In the genomic region with DNA sequence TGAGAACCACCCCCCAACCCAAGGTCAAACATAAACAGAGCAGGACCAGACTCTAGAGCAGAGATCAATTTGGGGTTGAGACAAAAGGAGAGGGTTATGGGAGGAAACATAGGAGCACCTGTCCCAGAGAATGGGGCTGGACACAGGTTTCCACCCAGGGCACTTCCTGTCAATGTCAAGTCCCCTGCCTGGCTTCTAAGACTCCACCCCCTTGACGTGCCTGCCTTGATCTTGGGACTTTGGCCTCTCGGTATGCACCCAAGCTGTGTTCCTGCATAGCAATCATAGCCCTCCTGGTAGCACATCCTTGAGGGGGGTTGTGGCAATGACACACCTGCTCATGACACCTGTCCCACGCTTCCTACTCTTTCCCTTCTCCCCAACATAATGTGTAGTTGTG, we compare ENCODE assay signal across 22 mouse cellular contexts. TPM values are rescaled to one million over a fixed set of nuclear protein-coding genes. Genes with fewer than 3 reads are reported as not detected.
DNase-seq lines count a peak whose midpoint lies in the region; ATAC-seq and TF ChIP-seq lines count a peak whose summit lies in the region.
"Had no signal": no experiment of that assay in that cellular context is flagged by ENCODE, and none has a peak within 500 bp of the region (broad histone marks: within the 10 kb centered on the region; RNA-seq: fewer than 3 reads in every experiment).

No protein-coding gene starts in this region.

- peaks cover 98% of the 10 kb centered on the region for H3K36me3 ChIP-seq in kidney, embryonic 15.5 days
- peaks cover 20% of the 10 kb centered on the region for H3K36me3 ChIP-seq in intestine, embryonic 16.5 days (ENCODE audit: control insufficient read depth, insufficient read depth, low read length)
- H3K36me3 ChIP-seq in small intestine, adult 2 months (ENCODE audit: control insufficient read depth, insufficient read depth, low read length) = peaks cover 37% of the 10 kb centered on the region

- H3K4me3 ChIP-seq in kidney, embryonic 15.5 days (replicated peaks) = no peak overlapping the region
- no peak overlapping the region for H3K4me3 ChIP-seq in intestine, embryonic 16.5 days (ENCODE audit: low read length)
- peak overlapping the region; percentile 5; the same call in 1 of the 2 replicates for H3K4me3 ChIP-seq in small intestine, adult 2 months (ENCODE audit: low read depth, low read length)
- H3K4me3 ChIP-seq: embryonic facial prominence, embryonic 12.5 days; erythroblast, embryonic 14.5 days; forebrain, embryonic 13.5 days; heart, adult 2 months; limb, embryonic 15.5 days; lung, embryonic 15.5 days; midbrain, embryonic 12.5 days; neural tube, embryonic 12.5 days had no signal

- TF ChIP-seq POLR2A in small intestine, adult 2 months (IDR thresholded peaks at IDR 0.05; ENCODE audit: low read depth, low read length) = no peak

- H3K27ac ChIP-seq in kidney, embryonic 15.5 days = no peak overlapping the region
- peak overlapping the region; percentile 82 for H3K27ac ChIP-seq in intestine, embryonic 16.5 days (ENCODE audit: low read length)
- peak overlapping the region; percentile 94 for H3K27ac ChIP-seq in small intestine, adult 2 months (ENCODE audit: insufficient read depth, low read depth, low read length)
- H3K27ac ChIP-seq: embryonic facial prominence, embryonic 12.5 days; forebrain, embryonic 13.5 days; heart, adult 2 months; limb, embryonic 15.5 days; lung, embryonic 15.5 days; macrophage; midbrain, embryonic 12.5 days; neural tube, embryonic 12.5 days had no signal

- no peaks in the 10 kb centered on the region for H3K27me3 ChIP-seq in kidney, embryonic 15.5 days
- H3K27me3 ChIP-seq in intestine, embryonic 16.5 days (replicated peaks; ENCODE audit: control insufficient read depth, insufficient read depth, low read length) = no peaks in the 10 kb centered on the region
- H3K27me3 ChIP-seq in small intestine, adult 2 months (ENCODE audit: control insufficient read depth, insufficient read depth, low read length) = no peaks in the 10 kb centered on the region
- H3K27me3 ChIP-seq: embryonic facial prominence, embryonic 12.5 days; forebrain, embryonic 13.5 days; limb, embryonic 15.5 days; lung, embryonic 15.5 days; midbrain, embryonic 12.5 days; neural tube, embryonic 12.5 days had no signal

- no peak overlapping the region for H3K4me2 ChIP-seq in kidney, embryonic 15.5 days
- no peak overlapping the region for H3K4me2 ChIP-seq in intestine, embryonic 16.5 days (ENCODE audit: low read depth, low read length)
- H3K4me2 ChIP-seq: embryonic facial prominence, embryonic 12.5 days; forebrain, embryonic 13.5 days; limb, embryonic 15.5 days; lung, embryonic 15.5 days; midbrain, embryonic 12.5 days; neural tube, embryonic 12.5 days had no signal

- no peaks in the 10 kb centered on the region for H3K4me1 ChIP-seq in kidney, embryonic 15.5 days
- H3K4me1 ChIP-seq in intestine, embryonic 16.5 days (ENCODE audit: control insufficient read depth, insufficient read depth, low read length) = peaks cover 11% of the 10 kb centered on the region
- peaks cover 15% of the 10 kb centered on the region for H3K4me1 ChIP-seq in small intestine, adult 2 months (ENCODE audit: control insufficient read depth, insufficient read depth, insufficient read length, low read length)
- H3K4me1 ChIP-seq: embryonic facial prominence, embryonic 12.5 days; forebrain, embryonic 13.5 days; limb, embryonic 15.5 days; lung, embryonic 15.5 days; midbrain, embryonic 12.5 days; neural tube, embryonic 12.5 days had no signal

- no peak for TF ChIP-seq CTCF in small intestine, adult 2 months (IDR thresholded peaks at IDR 0.05; ENCODE audit: extremely low read depth, insufficient read length, insufficient replicate concordance, low read depth, low read length)

- H3K9me3 ChIP-seq in kidney, embryonic 15.5 days (replicated peaks) = no peaks in the 10 kb centered on the region
- H3K9me3 ChIP-seq in intestine, embryonic 16.5 days (ENCODE audit: control insufficient read depth, low read length) = no peaks in the 10 kb centered on the region
- H3K9me3 ChIP-seq: embryonic facial prominence, embryonic 12.5 days; forebrain, embryonic 13.5 days; limb, embryonic 15.5 days; lung, embryonic 15.5 days; midbrain, embryonic 12.5 days; neural tube, embryonic 12.5 days had no signal

- no peak overlapping the region for H3K9ac ChIP-seq in kidney, embryonic 15.5 days
- no peak overlapping the region for H3K9ac ChIP-seq in intestine, embryonic 16.5 days (ENCODE audit: low read depth, low read length)
- H3K9ac ChIP-seq: embryonic facial prominence, embryonic 12.5 days; forebrain, embryonic 13.5 days; limb, embryonic 15.5 days; lung, embryonic 15.5 days; midbrain, embryonic 12.5 days; neural tube, embryonic 12.5 days had no signal

- 82% methylated on average over 3 of the region's 3 CpGs for WGBS in kidney, embryonic 15.5 days
- WGBS in intestine, embryonic 16.5 days = 59% methylated on average over 3 of the region's 3 CpGs
- WGBS in small intestine, adult 2 months = 34% methylated on average over 3 of the region's 3 CpGs

- no peak for ATAC-seq in kidney, embryonic 15.5 days (replicated peaks; ENCODE audit: low FRiP score)
- ATAC-seq in intestine, embryonic 16.5 days = peak; percentile 86
- ATAC-seq: forebrain, embryonic 13.5 days had no signal

- peak; percentile 90 for DNase-seq in kidney, adult 11 months
- DNase-seq in kidney, postnatal 10 days = peak; percentile 58
- no peak for DNase-seq in heart, postnatal 4 days
- DNase-seq in adrenal gland, postnatal 10 days = no peak
- DNase-seq in embryo, embryonic 9.5 days (ENCODE audit: extremely low spot score) = no peak
- DNase-seq: adrenal gland, adult 2 months; cerebellum, adult 9-10 months; gastrocnemius, postnatal 10 days; heart, adult 2 months; right cerebral cortex, adult 18-20 months; thymus, adult 2 months had no signal

RNA-seq across cellular contexts. Expression of gene Ehd2, which starts 25.8 kb away (rescaled TPM):
- 39.4 and 39.5 TPM in 2 replicates for polyA plus RNA-seq in kidney, embryonic 15.5 days (2015; fragmentation: Nextera tagmentation; extraction: Ambion mirVana)
- 48.1 and 50.9 TPM in 2 replicates for polyA plus RNA-seq in intestine, embryonic 16.5 days (2015; fragmentation: Nextera tagmentation; extraction: Ambion mirVana)
- 11.9 and 14.5 TPM in 2 replicates for polyA plus RNA-seq in small intestine, adult 2 months (2012; rRNA removed)
- total RNA-seq in heart, postnatal 4 days (2021) = 100 to 1,000 TPM; 193 to 197 TPM
- 100 to 1,000 TPM; 140 to 156 TPM for total RNA-seq in adrenal gland, postnatal 10 days (2021)
- polyA plus RNA-seq: macrophage had no signal

RNA-seq across cellular contexts. Expression of gene Nop53, which starts 47.3 kb away (rescaled TPM):
- 194 and 195 TPM in 2 replicates for polyA plus RNA-seq in kidney, embryonic 15.5 days (2015; fragmentation: Nextera tagmentation; extraction: Ambion mirVana)
- 153 and 156 TPM in 2 replicates for polyA plus RNA-seq in intestine, embryonic 16.5 days (2015; fragmentation: Nextera tagmentation; extraction: Ambion mirVana)
- polyA plus RNA-seq in small intestine, adult 2 months (2012; rRNA removed) = 56.8 and 120 TPM in 2 replicates
- total RNA-seq in heart, postnatal 4 days (2021) = 100 to 1,000 TPM; 139 to 142 TPM
- 100 to 1,000 TPM; 198 to 201 TPM for total RNA-seq in adrenal gland, postnatal 10 days (2021)

RNA-seq across cellular contexts. Expression of gene Bicra, which starts 54.6 kb away (rescaled TPM):
- 7.5 and 8.1 TPM in 2 replicates for polyA plus RNA-seq in kidney, embryonic 15.5 days (2015; fragmentation: Nextera tagmentation; extraction: Ambion mirVana)
- 3.7 and 4.0 TPM in 2 replicates for polyA plus RNA-seq in intestine, embryonic 16.5 days (2015; fragmentation: Nextera tagmentation; extraction: Ambion mirVana)
- 18.7 and 31.0 TPM in 2 replicates for polyA plus RNA-seq in small intestine, adult 2 months (2012; rRNA removed)
- total RNA-seq in heart, postnatal 4 days (2021) = 1 to 10 TPM; 7.6 to 7.8 TPM
- 10 to 100 TPM in 1 of 2 experiments, 1 to 10 TPM in 1; 8.5 to 11.0 TPM for total RNA-seq in adrenal gland, postnatal 10 days (2021)

Comparison
In these comparisons a context has a peak if more than half of its experiments do, and no peak if none do; other contexts are left out.
1. DNase-seq: peak in kidney, adult 11 months (single experiment) and kidney, postnatal 10 days (single experiment); none in heart, postnatal 4 days (single experiment), adrenal gland, postnatal 10 days (single experiment) and embryo, embryonic 9.5 days (single experiment).